Mouse (Mus musculus) stomach, embryonic 14.5 days (tissue): ENCODE results near the gene Muc13. TPM values are rescaled to one million over a fixed set of nuclear protein-coding genes. Genes with fewer than 3 reads are reported as not detected.
A peak's percentile ranks its signal among the peaks of the same experiment; 100 is the strongest.

Experiments used
- ATAC-seq: fragments of 200-750 bp; cut with Nextera tagmentation; 2 replicates; pipeline ENCODE4 v1.8.0; 2017; ENCODE audit warnings: low read depth, moderate TSS enrichment; ENCODE audit not compliant: insufficient number of reproducible peaks, insufficient read depth, low FRiP score
- H3K27ac ChIP-seq: fragments of 300-500 bp; sonication (generic); 2 replicates; pipeline ENCODE4 v1.5.1; 2014; ENCODE audit warnings: mild to moderate bottlenecking, low read length, moderate library complexity, mixed read lengths
- H3K27me3 ChIP-seq: fragments of 300-500 bp; sonication (generic); 2 replicates; pipeline ENCODE4 v1.6.1; 2014; ENCODE audit warnings: low read length, control low read depth, mixed read lengths; ENCODE audit not compliant: control insufficient read depth, insufficient read depth
- H3K36me3 ChIP-seq: fragments of 300-500 bp; sonication (generic); 2 replicates; pipeline ENCODE4 v1.6.1; 2014; ENCODE audit warnings: mild to moderate bottlenecking, control low read depth, low read length, moderate library complexity, mixed read lengths; ENCODE audit not compliant: control insufficient read depth, insufficient read depth
- H3K4me1 ChIP-seq: fragments of 300-500 bp; sonication (generic); 2 replicates; pipeline ENCODE4 v1.6.1; 2014; ENCODE audit warnings: low read length, control low read depth, mixed read lengths; ENCODE audit not compliant: control insufficient read depth, insufficient read depth
- H3K4me2 ChIP-seq: fragments of 300-500 bp; sonication (generic); replicated peaks from 2 replicates; pipeline ENCODE4 v1.6.1; 2014; ENCODE audit warnings: low read depth, low read length, control low read depth
- H3K4me3 ChIP-seq: fragments of 300-500 bp; sonication (generic); 2 replicates; pipeline ENCODE4 v1.5.1; 2014; ENCODE audit warnings: low read depth, low read length, control low read depth
- H3K9ac ChIP-seq: fragments of 300-500 bp; sonication (generic); replicated peaks from 2 replicates; pipeline ENCODE4 v1.6.1; 2014; ENCODE audit warnings: low read depth, mild to moderate bottlenecking, control low read depth, low read length, moderate library complexity, mixed read lengths
- H3K9me3 ChIP-seq: fragments of 300-500 bp; sonication (generic); 2 replicates; pipeline ENCODE4 v1.6.1; 2016; ENCODE audit warnings: low read depth, low read length, control low read depth; ENCODE audit not compliant: control insufficient read depth
- WGBS: fragments of 180-500 bp; shearing (Covaris S2); extraction: QIAGEN DNeasy Blood & Tissue Kit; methylation state at CpG from one replicate; pipeline ENCODE4 v1.1.7; 2014; 5-methylcytosine and 5-hydroxymethylcytosine counted together
- polyA plus RNA-seq: library from polyadenylated mRNA; unstranded; fragments of >200 nt; fragmentation: Nextera tagmentation; extraction: Ambion mirVana; gene quantifications from 2 replicates; pipeline ENCODE4 v1.2.1, GENCODE M21; 2014

Gene Muc13
- polyA plus RNA-seq, 1 experiment from 2014 or later: 0.56 TPM

- 85% methylated on average over 6 of the region's 6 CpGs for WGBS
- H3K27ac ChIP-seq: no peak overlapping the region
- no peaks in the 10 kb centered on the region for H3K27me3 ChIP-seq
- no peaks in the 10 kb centered on the region for H3K9me3 ChIP-seq
- no peak overlapping the region for H3K4me2 ChIP-seq
- ATAC-seq: no peak
- no peak overlapping the region for H3K4me3 ChIP-seq
- no peak overlapping the region for H3K9ac ChIP-seq
- H3K36me3 ChIP-seq: no peaks in the 10 kb centered on the region
- H3K4me1 ChIP-seq: 0 out of 2 replicates have a peak, but pooled peaks cover 4% of the 10 kb centered on the region
Measured at GRCm38 (mm10) chr16:33824603-33825002, 30.8 kb downstream of the Muc13 start.

DNA sequence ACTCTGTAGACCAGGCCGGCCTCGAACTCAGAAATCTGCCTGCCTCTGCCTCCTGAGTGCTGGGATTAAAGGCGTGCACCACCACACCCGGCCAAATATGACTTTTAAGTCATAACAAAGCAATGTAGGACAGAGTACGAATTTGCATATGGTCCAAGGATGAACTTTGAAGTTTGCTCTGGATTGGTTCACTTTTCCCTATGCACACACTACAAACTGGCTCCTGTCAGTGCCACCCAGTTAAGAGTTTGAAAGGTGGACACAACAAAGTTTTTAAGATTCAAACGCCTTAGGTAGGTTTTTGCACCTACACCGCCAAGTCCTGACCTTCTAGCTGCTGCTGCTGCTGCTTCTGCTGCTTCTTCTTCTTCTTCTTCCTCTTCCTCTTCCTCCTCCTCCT lies 34.7 kb downstream of the Muc13 start:
- no peak for ATAC-seq
- H3K9me3 ChIP-seq: no peaks in the 10 kb centered on the region
- H3K4me1 ChIP-seq: peaks cover 17% of the 10 kb centered on the region
- WGBS: 95% methylated on average over 7 of the region's 7 CpGs
- no peaks in the 10 kb centered on the region for H3K27me3 ChIP-seq
- no peak overlapping the region for H3K9ac ChIP-seq
- H3K4me3 ChIP-seq: no peak overlapping the region
- no peaks in the 10 kb centered on the region for H3K36me3 ChIP-seq
- no peak overlapping the region for H3K4me2 ChIP-seq
- H3K27ac ChIP-seq: no peak overlapping the region

DNA sequence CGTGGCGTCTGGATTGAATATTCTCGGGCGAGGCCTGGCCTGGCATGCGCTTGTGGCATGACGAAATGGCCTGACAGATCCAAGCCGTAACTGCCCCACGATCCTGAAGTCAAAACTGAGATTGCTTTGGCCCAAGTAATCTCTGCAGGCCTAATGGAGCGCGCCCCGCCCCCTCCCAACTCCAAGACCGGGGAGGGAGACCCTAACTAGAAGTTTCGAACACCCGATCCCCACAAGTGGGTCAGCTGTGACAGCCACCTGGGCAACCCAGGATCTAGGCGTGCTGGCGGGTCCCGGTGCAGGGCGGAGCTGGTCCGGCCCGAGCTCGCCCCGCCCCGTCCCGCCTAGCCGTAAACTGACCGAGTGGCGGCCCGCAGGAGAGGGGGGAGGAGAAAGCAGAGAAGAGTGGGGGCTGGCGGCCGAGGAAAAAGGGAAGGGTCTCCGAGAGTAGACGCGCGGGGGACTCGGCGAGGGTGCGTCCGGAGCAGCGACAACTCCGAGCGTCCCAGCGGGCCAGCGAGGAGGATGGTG lies 35.5 kb downstream of the Muc13 start, which contains the start of gene Itgb5:
Gene Itgb5 (plus strand): TSS at position 365 of the 531 bp plus-strand sequence.
- H3K36me3 ChIP-seq: no peaks in the 10 kb centered on the region
- peak within 1 kb of the TSS; percentile 85 for H3K4me2 ChIP-seq
- ATAC-seq: peak; percentile 83
- peak within 1 kb of the TSS; percentile 92 for H3K4me3 ChIP-seq
- peaks cover 25% of the 10 kb centered on the region for H3K4me1 ChIP-seq
- peak within 1 kb of the TSS; percentile 90 for H3K9ac ChIP-seq
- H3K27me3 ChIP-seq: no peaks in the 10 kb centered on the region
- WGBS: under 1% methylated on average over 41 of the region's 43 CpGs
- H3K27ac ChIP-seq: peak within 1 kb of the TSS; percentile 91
- no peaks in the 10 kb centered on the region for H3K9me3 ChIP-seq

DNA sequence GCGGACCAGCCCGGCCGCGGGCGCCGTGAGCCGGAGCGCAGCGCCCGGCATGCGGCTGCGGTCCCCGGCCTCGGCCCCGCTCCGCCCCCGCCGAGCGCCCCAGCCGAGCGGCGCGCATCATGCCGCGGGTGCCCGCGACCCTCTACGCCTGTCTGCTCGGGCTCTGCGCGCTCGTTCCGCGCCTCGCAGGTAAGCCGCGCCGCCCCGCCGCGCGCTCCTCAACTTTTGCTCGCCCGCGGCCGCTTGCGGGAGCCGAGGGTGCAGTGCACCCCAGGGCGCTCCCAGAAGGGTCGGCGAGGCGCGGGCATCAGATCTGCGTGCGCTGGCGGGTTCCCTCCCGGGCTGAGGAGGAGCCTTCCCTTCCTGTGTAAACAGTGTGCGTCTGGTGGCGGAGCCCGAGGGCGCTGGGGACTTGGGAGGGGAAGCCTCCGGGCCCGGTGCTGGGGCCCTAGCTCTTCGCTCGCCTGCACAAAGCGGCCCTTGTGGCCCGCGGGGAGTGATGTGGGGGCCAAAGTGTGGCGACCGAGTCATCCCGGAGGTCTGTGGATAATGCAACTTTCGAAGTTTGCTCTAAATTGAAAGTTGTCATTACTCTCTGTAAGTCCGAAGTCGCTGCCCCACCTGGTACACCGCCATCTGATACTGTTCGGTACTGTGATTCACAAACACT lies 36.1 kb downstream of the Muc13 start:
- Histone ChIP-seq H3K36me3 (no peaks in the 10 kb centered on the region), H3K4me3 (peak overlapping the region; percentile 92), H3K9me3 (no peaks in the 10 kb centered on the region), H3K27me3 (no peaks in the 10 kb centered on the region), H3K4me2 (peak overlapping the region; percentile 85), H3K27ac (peak overlapping the region; percentile 91), H3K4me1 (peaks cover 28% of the 10 kb centered on the region), H3K9ac (peak overlapping the region; percentile 90)
- 0% methylated on average over 54 of the region's 76 CpGs for WGBS
- ATAC-seq: peak; percentile 71

- WGBS: 4% methylated on average over 18 of the region's 18 CpGs
- peak overlapping the region; percentile 90 for H3K9ac ChIP-seq
- H3K36me3 ChIP-seq: no peaks in the 10 kb centered on the region
Measured at GRCm38 (mm10) chr16:33830512-33831105, 36.8 kb downstream of the Muc13 start.

GRCm38 (mm10) chr16:33832057-33832456 lies 38.2 kb downstream of the Muc13 start:
- Histone ChIP-seq H3K4me1 (peaks cover 28% of the 10 kb centered on the region), H3K27me3 (no peaks in the 10 kb centered on the region), H3K9me3 (no peaks in the 10 kb centered on the region), H3K4me3 (no peak overlapping the region), H3K27ac (peak overlapping the region; percentile 68; the same call in 1 of the 2 replicates), H3K9ac (no peak overlapping the region), H3K4me2 (peak overlapping the region; percentile 57; the same call in 1 of the 2 replicates), H3K36me3 (no peaks in the 10 kb centered on the region)
- 68% methylated on average over 6 of the region's 6 CpGs for WGBS
- ATAC-seq: no peak

More at GRCm38 (mm10) chr16:33830512-33831105, 36.8 kb downstream of the Muc13 start:
- H3K27me3 ChIP-seq: no peaks in the 10 kb centered on the region
- ATAC-seq: no peak
- peaks cover 28% of the 10 kb centered on the region for H3K4me1 ChIP-seq
- H3K4me3 ChIP-seq: peak overlapping the region; percentile 92
- peak overlapping the region; percentile 91 for H3K27ac ChIP-seq
- no peaks in the 10 kb centered on the region for H3K9me3 ChIP-seq
- H3K4me2 ChIP-seq: peak overlapping the region; percentile 85

DNA sequence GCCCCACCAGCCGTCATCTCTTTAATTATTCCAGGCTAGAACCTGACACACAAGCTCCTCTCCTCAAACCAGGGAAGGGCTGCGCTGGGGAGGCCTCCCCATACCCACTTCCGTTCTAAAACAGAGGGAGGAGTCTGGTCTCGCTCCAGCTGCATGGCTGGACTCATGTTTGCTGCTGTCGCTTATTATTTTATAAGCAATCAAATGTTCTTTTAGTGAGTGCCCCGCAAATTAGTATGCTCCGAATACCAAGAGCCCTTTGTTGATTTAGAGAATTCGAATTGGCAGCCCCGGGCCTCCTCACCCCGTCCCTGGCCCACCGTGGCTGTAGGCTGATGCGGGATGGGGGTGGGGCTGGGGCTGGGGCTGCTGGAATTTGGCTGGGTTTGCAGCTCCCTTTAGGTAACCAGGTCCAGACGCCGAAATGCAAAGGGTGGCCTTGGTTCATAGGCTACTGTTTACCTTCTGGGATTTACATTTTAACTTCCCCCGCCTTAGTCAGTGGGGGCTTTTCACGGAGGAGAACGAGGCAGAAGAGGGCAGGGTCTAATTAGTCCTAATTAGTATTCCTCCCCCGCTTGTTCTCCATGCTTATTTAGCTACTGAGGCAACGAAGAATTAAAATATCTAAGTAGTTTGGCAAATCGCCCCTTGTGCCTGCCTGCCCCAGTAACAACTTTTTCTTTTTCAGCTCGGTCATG lies 39.0 kb downstream of the Muc13 start:
- Histone ChIP-seq H3K27me3 (no peaks in the 10 kb centered on the region), H3K4me1 (peaks cover 32% of the 10 kb centered on the region), H3K9me3 (no peaks in the 10 kb centered on the region), H3K27ac (peak overlapping the region; percentile 68; the same call in 1 of the 2 replicates), H3K36me3 (no peaks in the 10 kb centered on the region), H3K4me3 (peak overlapping the region; percentile 15; the same call in 1 of the 2 replicates), H3K4me2 (peak overlapping the region; percentile 57), H3K9ac (no peak overlapping the region)
- no peak for ATAC-seq
- WGBS: 6% methylated on average over 21 of the region's 21 CpGs

- no peaks in the 10 kb centered on the region for H3K9me3 ChIP-seq
- H3K36me3 ChIP-seq: no peaks in the 10 kb centered on the region
- WGBS: 19% methylated on average over 5 of the region's 5 CpGs
- ATAC-seq: no peak
- H3K9ac ChIP-seq: no peak overlapping the region
- peak overlapping the region; percentile 15 for H3K4me3 ChIP-seq
- H3K4me1 ChIP-seq: peaks cover 32% of the 10 kb centered on the region
- H3K27ac ChIP-seq: peak overlapping the region; percentile 68; the same call in 1 of the 2 replicates
- no peaks in the 10 kb centered on the region for H3K27me3 ChIP-seq
- H3K4me2 ChIP-seq: peak overlapping the region; percentile 57
Measured at GRCm38 (mm10) chr16:33833429-33833753, 39.6 kb downstream of the Muc13 start.
